8 mouse cellular contexts compared by ENCODE assay signal in genomic region chr6:6578304-6579149, GRCm38 (mm10). TPM values are rescaled to one million over a fixed set of nuclear protein-coding genes. Genes with fewer than 3 reads are reported as not detected.
DNase-seq lines count a peak whose midpoint lies in the region; ATAC-seq lines count a peak whose summit lies in the region.

Sem1 (minus strand) TSS chr6:6578663.

- peak within 1 kb of the TSS; percentile 93 for H3K4me3 ChIP-seq in hindbrain, embryonic 11.5 days (ENCODE audit: low read depth, low read length)

- H3K36me3 ChIP-seq in hindbrain, embryonic 11.5 days (ENCODE audit: control insufficient read depth, insufficient read depth, low read length), result peaks cover 3% of the 10 kb centered on the region; the same call in 1 of the 2 replicates

- WGBS in hindbrain, embryonic 11.5 days, result 1% methylated on average over 59 of the region's 59 CpGs

- H3K27ac ChIP-seq in hindbrain, embryonic 11.5 days (ENCODE audit: low read depth, low read length), result peak within 1 kb of the TSS; percentile 81

- H3K9me3 ChIP-seq in hindbrain, embryonic 11.5 days (ENCODE audit: control insufficient read depth, low read length), result no peaks in the 10 kb centered on the region

- H3K4me2 ChIP-seq in hindbrain, embryonic 11.5 days (replicated peaks; ENCODE audit: low read depth, low read length), result peak within 1 kb of the TSS; percentile 59

- H3K9ac ChIP-seq in hindbrain, embryonic 11.5 days (ENCODE audit: low read depth, low read length), result peak within 1 kb of the TSS; percentile 96

- no peaks in the 10 kb centered on the region for H3K27me3 ChIP-seq in hindbrain, embryonic 11.5 days (ENCODE audit: control insufficient read depth, insufficient read depth, low read length)

- DNase-seq in Muller cell, postnatal 12 days (ENCODE audit: inconsistent ontology term), result peak; percentile 90
- DNase-seq in cerebellum, adult 9-11 months, result peak; percentile 88
- DNase-seq in frontal cortex, adult 2 months (ENCODE audit: extremely low spot score in 1 of 2, low spot score in 1 of 2), result peak; percentile 72 to 95
- peak; percentile 91 for DNase-seq in hindbrain, embryonic 11.5 days (ENCODE audit: low spot score)
- DNase-seq in layer of hippocampus, postnatal 10 days (ENCODE audit: low spot score in 2 of 2), result peak; percentile 88 to 92
- peak; percentile 93 for DNase-seq in lung, postnatal 10 days
- peak; percentile 90 for DNase-seq in ovary, postnatal 36 days (ENCODE audit: low spot score)
- peak; percentile 87 for DNase-seq in thymus, postnatal 25 days

- H3K4me1 ChIP-seq in hindbrain, embryonic 11.5 days (replicated peaks; ENCODE audit: control insufficient read depth, insufficient read depth, low read length), result no peaks in the 10 kb centered on the region

- peak; percentile 98 for ATAC-seq in hindbrain, embryonic 11.5 days (ENCODE audit: low FRiP score)

RNA-seq across cellular contexts. Expression of gene Sem1, which starts in this region (rescaled TPM):
- polyA plus RNA-seq in frontal cortex, adult 2 months (2012; rRNA removed), result 54.7 and 55.9 TPM in 2 replicates
- 239 and 242 TPM in 2 replicates for polyA plus RNA-seq in hindbrain, embryonic 11.5 days (2014; fragmentation: Nextera tagmentation; extraction: Ambion mirVana)
- 10 to 100 TPM; 53.5 to 62.6 TPM for total RNA-seq in layer of hippocampus, postnatal 10 days (2021)

Comparison
In these comparisons a context has a peak if more than half of its experiments do, and no peak if none do; other contexts are left out.
1. Peak in every context shown above with its lines: DNase-seq, ATAC-seq, H3K4me3 ChIP-seq and H3K27ac ChIP-seq.